Mouse (Mus musculus) large intestine, adult 2 months (tissue): ENCODE results near the gene Rnf145. TPM values are rescaled to one million over a fixed set of nuclear protein-coding genes. Genes with fewer than 3 reads are reported as not detected.
"Not testable (repeated sequence)": the region's sequence is repeated elsewhere in the genome, so short reads cannot be mapped to it uniquely, and the experiment has no call there.

ENCODE experiments used
- DNase-seq: peaks from one replicate; pipeline ENCODE4 v3.0.0-alpha.2; 2012; ENCODE audit warnings: low read depth, low spot score
- WGBS: fragments of 180-500 bp; shearing (Covaris S2); methylation state at CpG from one replicate; pipeline ENCODE4 v1.1.7; 2018; 5-methylcytosine and 5-hydroxymethylcytosine counted together
- polyA plus RNA-seq: library from polyadenylated mRNA; depleted of rRNA; stranded (reverse); fragments of >200 nt; gene quantifications from 2 replicates; pipeline ENCODE4 v1.2.3, GENCODE M21; 2012

Rnf145 gene
- polyA plus RNA-seq, 1 experiment = 44.6 TPM

DNA sequence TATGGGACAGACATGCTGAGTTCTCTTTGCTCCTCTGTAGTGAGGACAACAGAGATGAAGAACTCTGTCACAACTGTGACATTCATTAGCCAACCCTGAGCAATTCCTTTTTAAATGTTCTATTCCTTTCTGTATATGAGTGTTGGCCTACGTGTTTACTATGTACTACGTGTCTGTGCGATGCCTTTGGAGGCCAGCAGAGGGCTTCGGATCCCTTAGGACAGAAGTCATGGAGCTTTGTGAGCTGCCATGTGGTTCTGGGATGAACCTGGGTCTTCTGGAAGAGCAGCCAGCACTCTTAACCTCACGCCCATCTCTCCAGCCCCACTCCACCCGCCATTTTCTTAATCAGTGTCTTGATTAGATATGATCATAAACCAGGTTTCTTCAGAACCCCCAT lies 32.2 kb downstream of the Rnf145 start:
- WGBS = 95% methylated on average over 6 of the region's 6 CpGs
- DNase-seq = no peak

GRCm38 (mm10) chr11:44554339-44554738 lies 35.6 kb downstream of the Rnf145 start:
- WGBS = 72% methylated on average over 4 of the region's 4 CpGs
- DNase-seq = no peak

DNA sequence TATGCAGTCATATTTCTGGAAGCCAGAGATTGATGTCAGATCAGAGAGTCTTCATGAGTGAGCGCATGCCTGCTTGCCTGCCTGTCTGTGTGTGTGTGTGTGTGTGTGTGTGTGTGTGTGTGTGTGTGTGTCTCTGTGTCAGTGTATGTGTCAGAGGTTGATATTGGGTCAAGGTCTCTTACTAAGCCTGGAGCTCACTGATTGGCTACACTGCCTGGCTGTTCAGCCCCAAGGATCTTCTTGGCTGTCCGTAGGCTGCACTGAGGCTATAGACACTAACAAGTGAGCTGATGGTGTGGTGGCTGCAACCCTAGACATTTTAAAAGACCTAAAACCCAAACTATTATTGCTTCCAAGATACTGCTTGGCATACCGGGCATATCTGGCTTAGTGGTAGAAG lies 39.8 kb downstream of the Rnf145 start:
- 93% methylated on average over 3 of the region's 3 CpGs for WGBS
- no peak for DNase-seq

DNA sequence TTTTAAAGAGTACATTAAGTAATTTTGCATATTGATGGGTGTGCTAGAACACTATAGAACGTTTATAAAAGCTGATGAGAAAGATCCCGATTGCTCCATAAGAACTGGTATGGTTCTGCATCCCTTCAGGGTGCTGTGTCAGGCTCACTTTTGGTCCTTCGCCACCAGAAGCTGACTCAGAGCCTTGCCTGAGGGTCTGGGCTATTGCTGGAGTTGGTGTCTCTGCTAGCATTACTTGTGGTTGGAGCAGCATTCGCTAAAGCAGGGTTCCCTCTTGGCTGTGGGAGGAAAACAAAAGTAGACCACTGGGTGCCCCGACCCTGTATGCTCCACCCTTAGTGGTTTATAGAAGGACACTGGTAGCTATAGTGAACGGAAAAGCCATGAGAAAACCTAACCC lies 40.7 kb downstream of the Rnf145 start:
- no peak for DNase-seq
- 88% methylated on average over 6 of the region's 6 CpGs for WGBS

DNA sequence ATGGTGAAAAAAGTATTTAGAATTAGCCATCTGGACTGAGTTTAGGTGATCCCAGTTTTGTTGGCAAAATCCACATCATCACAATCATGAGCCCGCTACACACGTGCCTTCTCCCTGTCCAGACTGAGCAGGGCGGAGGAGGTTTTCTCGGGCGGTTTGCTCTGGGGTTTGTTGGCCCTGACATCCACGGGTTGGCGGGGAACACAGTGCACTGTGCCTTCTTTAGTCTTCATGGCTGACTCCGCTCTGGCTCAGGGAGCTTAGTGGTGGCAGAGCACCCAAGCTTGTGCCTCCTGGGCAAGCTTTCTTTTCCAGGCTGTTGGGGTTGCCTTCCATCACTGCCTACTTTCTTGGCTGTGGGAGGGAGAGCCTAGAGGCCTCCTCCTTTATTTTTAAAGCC lies 41.6 kb downstream of the Rnf145 start:
- no peak for DNase-seq
- WGBS = 86% methylated on average over 8 of the region's 8 CpGs

- no peak for DNase-seq
- 80% methylated on average over 21 of the region's 21 CpGs for WGBS
Measured at GRCm38 (mm10) chr11:44561476-44562015, 42.8 kb downstream of the Rnf145 start.

GRCm38 (mm10) chr11:44562389-44563135 lies 43.8 kb downstream of the Rnf145 start:
- WGBS = 36% methylated on average over 12 of the region's 12 CpGs

GRCm38 (mm10) chr11:44564245-44564864 lies 45.6 kb downstream of the Rnf145 start:
- 71% methylated on average over 12 of the region's 12 CpGs for WGBS

More at GRCm38 (mm10) chr11:44562389-44563135, 43.8 kb downstream of the Rnf145 start:
- no peak for DNase-seq

GRCm38 (mm10) chr11:44564940-44565339 lies 46.2 kb downstream of the Rnf145 start:
- no peak for DNase-seq

More at GRCm38 (mm10) chr11:44564245-44564864, 45.6 kb downstream of the Rnf145 start:
- no peak for DNase-seq

- 71% methylated on average over 4 of the region's 4 CpGs for WGBS
- DNase-seq = not testable (repeated sequence)
Measured at GRCm38 (mm10) chr11:44570336-44570735, 51.6 kb downstream of the Rnf145 start.

GRCm38 (mm10) chr11:44572781-44573180 lies 54.0 kb downstream of the Rnf145 start:
- DNase-seq = no peak
- 95% methylated on average over 5 of the region's 5 CpGs for WGBS

- DNase-seq = no peak
- WGBS = 52% methylated on average over 3 of the region's 3 CpGs
Measured at GRCm38 (mm10) chr11:44573396-44573795, 54.6 kb downstream of the Rnf145 start.

DNA sequence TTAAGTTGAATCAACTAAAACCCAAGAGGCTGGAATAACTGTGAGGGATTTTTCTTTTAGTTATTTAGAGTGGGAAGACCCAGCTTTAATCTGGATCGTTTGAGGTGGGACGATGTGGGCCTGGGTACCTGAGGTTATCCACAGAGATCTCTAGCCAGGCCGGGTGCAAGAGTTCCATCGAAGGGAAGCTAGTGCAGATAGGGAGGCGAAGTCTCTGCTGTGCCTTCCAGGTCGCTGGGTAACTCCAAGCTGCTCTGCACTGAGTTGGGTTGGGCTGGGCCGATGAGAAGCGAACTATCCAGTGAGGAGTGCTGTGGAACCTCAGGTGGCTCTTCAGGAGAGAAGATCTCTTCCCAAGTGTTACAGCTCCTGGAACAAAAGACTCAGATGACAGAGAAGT lies 55.6 kb downstream of the Rnf145 start:
- no peak for DNase-seq
- 94% methylated on average over 8 of the region's 8 CpGs for WGBS

DNA sequence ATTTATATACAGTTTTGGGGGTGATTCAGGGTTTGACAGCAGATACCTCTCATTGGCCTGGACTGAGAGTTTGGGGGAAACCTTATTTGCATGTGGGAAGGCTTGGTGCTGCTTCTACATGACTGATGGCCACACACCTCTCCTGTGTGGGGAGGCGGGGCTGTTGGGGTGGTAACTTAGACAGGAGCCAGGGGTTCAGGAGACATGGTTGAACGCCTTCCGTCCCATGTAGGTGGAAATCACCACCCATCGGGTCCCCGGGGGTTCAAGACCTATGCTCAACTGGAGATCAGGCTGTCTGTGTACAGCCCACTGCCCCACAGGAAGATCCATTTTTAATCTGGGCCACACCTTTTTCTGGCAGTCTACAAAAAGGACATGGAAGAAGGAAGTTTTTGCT lies 56.1 kb downstream of the Rnf145 start:
- 89% methylated on average over 5 of the region's 5 CpGs for WGBS
- DNase-seq = no peak

GRCm38 (mm10) chr11:44577911-44578310 lies 59.1 kb downstream of the Rnf145 start:
- WGBS = 56% methylated on average over 9 of the region's 9 CpGs

DNA sequence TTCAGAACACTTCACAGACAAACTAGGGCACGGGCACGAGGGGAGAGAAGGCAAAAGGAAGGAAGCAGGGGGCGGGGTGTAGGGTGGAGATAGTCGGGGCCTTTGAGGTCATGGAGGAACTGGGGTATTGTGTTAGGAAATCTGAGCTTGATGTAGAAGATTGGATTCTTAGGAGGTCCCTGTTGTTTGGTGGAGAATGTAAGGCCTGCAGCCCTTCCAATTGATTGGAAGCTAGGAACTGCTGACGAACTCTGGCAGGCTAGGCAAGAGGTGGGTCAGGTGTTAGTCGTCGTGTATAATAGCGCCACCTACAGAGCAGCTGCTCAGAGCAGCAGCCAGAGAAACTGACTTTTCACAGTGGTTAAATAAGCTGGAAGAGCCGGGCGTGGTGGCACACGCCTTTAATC lies 62.5 kb downstream of the Rnf145 start:
- peak; percentile 51 for DNase-seq
- 9% methylated on average over 11 of the region's 11 CpGs for WGBS

More at GRCm38 (mm10) chr11:44577911-44578310, 59.1 kb downstream of the Rnf145 start:
- DNase-seq = no peak

- 10% methylated on average over 3 of the region's 3 CpGs for WGBS
- DNase-seq = peak; percentile 55
Measured at GRCm38 (mm10) chr11:44586047-44586696, 67.4 kb downstream of the Rnf145 start.

DNA sequence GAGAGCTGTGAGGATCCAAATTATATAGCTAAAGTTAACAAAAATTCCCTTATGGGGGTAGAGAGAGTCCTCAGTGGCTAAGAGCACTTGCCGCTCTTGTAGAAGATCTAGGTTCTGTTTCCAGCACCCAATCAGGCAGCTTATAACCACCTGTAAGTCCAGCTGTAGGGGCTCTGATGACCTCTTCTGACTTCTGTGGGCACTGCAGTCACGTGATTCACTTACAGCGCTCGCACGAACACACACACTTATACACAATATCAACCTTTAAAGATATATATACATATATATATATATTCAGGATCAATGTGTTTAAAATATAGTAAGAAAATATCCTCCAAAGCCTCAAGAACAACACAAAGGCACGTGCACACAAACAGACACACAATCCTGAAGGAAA lies 74.3 kb downstream of the Rnf145 start:
- no peak for DNase-seq
- 85% methylated on average over 6 of the region's 6 CpGs for WGBS

- WGBS = 71% methylated on average over 3 of the region's 3 CpGs
Measured at GRCm38 (mm10) chr11:44594768-44595167, 76.0 kb downstream of the Rnf145 start.

DNA sequence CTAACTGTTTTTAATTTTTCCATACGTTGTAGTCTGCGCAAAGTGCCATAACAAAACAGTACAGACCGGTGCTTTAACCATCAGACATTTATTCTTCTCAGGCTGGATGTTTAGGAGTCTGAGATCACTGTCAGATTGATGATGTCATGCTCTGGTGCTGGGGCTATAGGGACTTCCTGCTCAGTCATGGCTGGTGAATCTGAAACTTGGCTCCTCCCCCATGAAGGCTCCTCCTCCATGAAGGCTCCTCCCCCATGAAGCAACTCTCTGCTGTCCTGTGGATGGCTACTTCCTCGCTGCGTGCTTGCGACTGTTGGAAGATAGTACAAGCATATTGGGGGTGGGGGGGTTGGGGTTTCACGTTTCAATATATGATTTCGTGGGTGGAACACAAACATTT lies 88.1 kb downstream of the Rnf145 start:
- DNase-seq = no peak
- WGBS = 77% methylated on average over 8 of the region's 8 CpGs

More at GRCm38 (mm10) chr11:44594768-44595167, 76.0 kb downstream of the Rnf145 start:
- DNase-seq = no peak
